Mouse (Mus musculus) thymus, adult 2 months (tissue): ENCODE measurements at regions not wholly inside any gene's neighbourhood (a gene's known extent, or its start where the extent isn't known, plus 50 kb on each side); places are given as distances from the start of the nearest gene placed in this dataset.

Source experiments
- DNase-seq: peaks from one replicate; pipeline ENCODE4 v3.0.0; 2021
- H3K27ac ChIP-seq: fragments of 200-500 bp; 2 replicates; pipeline ENCODE4 v1.5.1; 2012; ENCODE audit warnings: low read length, control low read depth; ENCODE audit not compliant: control insufficient read depth, insufficient read depth
- H3K27me3 ChIP-seq: fragments of 200-500 bp; 2 replicates; pipeline ENCODE4 v1.6.1; 2012; ENCODE audit warnings: mild to moderate bottlenecking, low read length, moderate library complexity, mixed read lengths; ENCODE audit not compliant: control insufficient read depth, insufficient read depth
- H3K36me3 ChIP-seq: fragments of 200-500 bp; 2 replicates; pipeline ENCODE4 v1.6.1; 2012; ENCODE audit warnings: mild to moderate bottlenecking, low read length, moderate library complexity; ENCODE audit not compliant: control insufficient read depth, insufficient read depth
- H3K4me1 ChIP-seq: fragments of 200-500 bp; replicated peaks from 2 replicates; pipeline ENCODE4 v1.6.1; 2012; ENCODE audit warnings: low read length; ENCODE audit not compliant: control insufficient read depth, insufficient read depth
- H3K4me3 ChIP-seq: fragments of 200-500 bp; 2 replicates; pipeline ENCODE4 v1.5.1; 2012; ENCODE audit warnings: mild to moderate bottlenecking, low read length, control low read depth, moderate library complexity; ENCODE audit not compliant: control insufficient read depth, insufficient read depth
- CTCF ChIP-seq: fragments of 200-500 bp; IDR thresholded peaks from 2 replicates; pipeline ENCODE4 v1.5.1; 2012; ENCODE audit warnings: mild to moderate bottlenecking, control low read depth, low read length, moderate library complexity, borderline replicate concordance; ENCODE audit not compliant: control insufficient read depth, poor library complexity, insufficient read depth; ENCODE audit errors: extremely low read depth
- POLR2A ChIP-seq: fragments of 200-500 bp; IDR thresholded peaks from 2 replicates; pipeline ENCODE4 v1.6.1; 2012; ENCODE audit warnings: mild to moderate bottlenecking, low read length, control low read depth, moderate library complexity; ENCODE audit not compliant: control insufficient read depth, poor library complexity, insufficient read depth; ENCODE audit errors: extremely low read depth
- WGBS: fragments of 180-500 bp; shearing (Covaris S2); methylation state at CpG from one replicate; pipeline ENCODE4 v1.1.7; 2018; 5-methylcytosine and 5-hydroxymethylcytosine counted together

GRCm38 (mm10) chr3:70313119-70313868, 305.9 kb downstream of the Otol1 start:
- Histone ChIP-seq H3K4me3 (no peak overlapping the region), H3K4me1 (no peaks in the 10 kb centered on the region), H3K36me3 (no peaks in the 10 kb centered on the region), H3K27me3 (no peaks in the 10 kb centered on the region), H3K27ac (no peak overlapping the region)
- no peak for DNase-seq
- 55% methylated on average over 7 of the region's 7 CpGs for WGBS
- no peak for TF ChIP-seq CTCF
- no peak for TF ChIP-seq POLR2A

DNA sequence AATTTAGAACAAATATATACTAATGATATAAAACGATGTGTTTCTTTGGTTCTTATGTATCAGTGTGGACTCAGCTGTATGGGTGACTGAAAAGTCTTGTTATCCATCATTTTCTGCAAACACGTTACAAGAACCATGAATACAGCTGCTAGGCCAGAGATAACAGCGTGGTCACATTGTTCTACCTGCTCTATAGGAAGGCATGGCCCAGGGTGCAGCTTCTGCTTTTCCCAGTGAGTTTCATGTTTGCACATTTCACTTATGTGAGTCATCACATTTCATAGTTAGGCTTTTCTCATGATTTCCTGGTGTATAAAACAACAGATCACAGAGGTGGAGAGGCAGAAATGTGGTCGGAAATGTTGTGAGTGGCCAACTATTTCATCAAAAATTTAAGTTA, 306.8 kb downstream of the Otol1 start:
- TF ChIP-seq POLR2A = no peak
- no peak for TF ChIP-seq CTCF
- Histone ChIP-seq H3K27ac (no peak overlapping the region), H3K4me3 (no peak overlapping the region), H3K4me1 (no peaks in the 10 kb centered on the region), H3K27me3 (no peaks in the 10 kb centered on the region), H3K36me3 (no peaks in the 10 kb centered on the region)
- WGBS = 32% methylated on average over 4 of the region's 4 CpGs
- DNase-seq = no peak

- no peak overlapping the region for H3K27ac ChIP-seq
- H3K27me3 ChIP-seq = no peaks in the 10 kb centered on the region
- DNase-seq = no peak
- H3K36me3 ChIP-seq = no peaks in the 10 kb centered on the region
- no peaks in the 10 kb centered on the region for H3K4me1 ChIP-seq
- no peak overlapping the region for H3K4me3 ChIP-seq
- TF ChIP-seq POLR2A (no peak), CTCF (no peak)
- WGBS = 88% methylated on average over 2 of the region's 2 CpGs
These were observed 311.0 kb downstream of the Otol1 start for GRCm38 (mm10) chr3:70318377-70318776.

DNA sequence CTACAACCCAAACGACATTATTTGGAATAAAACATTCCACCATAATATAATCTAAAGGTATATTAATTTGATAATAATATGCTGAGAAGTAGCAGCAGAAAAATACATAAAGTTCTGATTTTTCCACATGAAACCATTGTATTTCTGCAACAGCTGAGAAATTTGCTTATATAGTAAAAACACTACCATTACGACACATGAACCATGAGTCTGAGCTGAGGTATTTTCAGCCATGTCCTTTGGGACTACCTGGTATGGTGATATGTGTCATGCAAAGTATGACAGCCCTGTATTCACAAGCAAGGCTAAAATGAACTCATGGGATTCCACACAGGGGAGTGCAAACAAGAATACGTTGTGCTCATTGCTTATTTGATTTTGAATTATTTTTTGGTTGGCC, 311.7 kb downstream of the Otol1 start:
- TF ChIP-seq POLR2A (no peak), CTCF (no peak)
- Histone ChIP-seq H3K27ac (no peak overlapping the region), H3K27me3 (no peaks in the 10 kb centered on the region), H3K4me3 (no peak overlapping the region), H3K4me1 (no peaks in the 10 kb centered on the region), H3K36me3 (no peaks in the 10 kb centered on the region)
- DNase-seq = no peak
- WGBS = 91% methylated on average over 3 of the region's 3 CpGs

GRCm38 (mm10) chr3:70321161-70321657, 313.8 kb downstream of the Otol1 start:
- DNase-seq = no peak
- TF ChIP-seq POLR2A = no peak
- no peak for TF ChIP-seq CTCF
- Histone ChIP-seq H3K27ac (no peak overlapping the region), H3K27me3 (no peaks in the 10 kb centered on the region), H3K4me3 (no peak overlapping the region), H3K4me1 (no peaks in the 10 kb centered on the region), H3K36me3 (no peaks in the 10 kb centered on the region)

GRCm38 (mm10) chr3:70324692-70325091, 317.3 kb downstream of the Otol1 start:
- H3K27ac ChIP-seq = no peak overlapping the region
- no peak for TF ChIP-seq CTCF
- TF ChIP-seq POLR2A = no peak
- H3K36me3 ChIP-seq = no peaks in the 10 kb centered on the region
- H3K27me3 ChIP-seq = no peaks in the 10 kb centered on the region
- 83% methylated on average over 2 of the region's 2 CpGs for WGBS
- H3K4me1 ChIP-seq = no peaks in the 10 kb centered on the region
- no peak overlapping the region for H3K4me3 ChIP-seq
- DNase-seq = no peak
